Mouse (Mus musculus) CH12.LX (cell line): Measurements from ENCODE around the gene Gapdhs. TPM values are rescaled to one million over a fixed set of nuclear protein-coding genes. Genes with fewer than 3 reads are reported as not detected.

Experiments used
- DNase-seq: peaks from one replicate; pipeline ENCODE4 v3.0.0-alpha.2; 2013; ENCODE audit errors: extremely low read depth
- H3K27ac ChIP-seq: 2 replicates; pipeline ENCODE4 v1.5.1; 2012; ENCODE audit warnings: low read depth, mild to moderate bottlenecking, control low read depth, moderate library complexity; ENCODE audit not compliant: insufficient read depth
- H3K27me3 ChIP-seq: replicated peaks from 2 replicates; pipeline ENCODE3; 2012; ENCODE audit warnings: inconsistent platforms
- H3K36me3 ChIP-seq, 2 experiments: replicated peaks in 1 of 2; 2 replicates each; pipeline versions ENCODE3 to v1.6.1; 2012; ENCODE audit warnings: inconsistent platforms in 1 of 2, low read length in 1 of 2, mild to moderate bottlenecking in 1 of 2, mixed read lengths in 1 of 2, moderate library complexity in 1 of 2; ENCODE audit not compliant: control insufficient read depth in 1 of 2, insufficient read depth in 1 of 2
- H3K4me1 ChIP-seq, 2 experiments: 2 replicates each; pipeline ENCODE4 v1.6.1; 2012; ENCODE audit warnings: inconsistent platforms in 1 of 2, moderate library complexity in 1 of 2; ENCODE audit not compliant: insufficient read depth in 2 of 2, control insufficient read depth in 1 of 2
- H3K4me2 ChIP-seq: 2 replicates; pipeline ENCODE4 v1.6.1; 2012; ENCODE audit warnings: low read depth, mild to moderate bottlenecking, control low read depth; ENCODE audit not compliant: poor library complexity, insufficient read depth, severe bottlenecking
- H3K4me3 ChIP-seq, 3 experiments: fragments of 150-350 bp in 1 of 3; sonication (generic) in 1 of 3; replicated peaks in 1 of 3; 2 replicates each; pipeline versions ENCODE3 to v1.5.1; 2011 to 2012; ENCODE audit warnings: low read depth in 2 of 3, low read length in 2 of 3, mild to moderate bottlenecking in 2 of 3, moderate library complexity in 2 of 3, control low read depth in 1 of 3, improper control_type of control experiment in 1 of 3, inconsistent platforms in 1 of 3, mixed read lengths in 1 of 3; ENCODE audit not compliant: poor library complexity in 1 of 3
- H3K79me2 ChIP-seq: replicated peaks from 2 replicates; pipeline ENCODE4 v1.6.1; 2012; ENCODE audit warnings: mild to moderate bottlenecking, moderate library complexity; ENCODE audit not compliant: control insufficient read depth, poor library complexity, insufficient read depth, severe bottlenecking; ENCODE audit errors: extremely low read depth
- H3K9ac ChIP-seq: 2 replicates; pipeline ENCODE4 v1.6.1; 2012; ENCODE audit warnings: low read depth, mild to moderate bottlenecking, control low read depth, moderate library complexity; ENCODE audit not compliant: insufficient read depth
- H3K9me3 ChIP-seq: replicated peaks from 2 replicates; pipeline ENCODE3; 2012; ENCODE audit warnings: low read length, inconsistent platforms, mixed read lengths
- BHLHE40 ChIP-seq: IDR thresholded peaks from 2 replicates; pipeline ENCODE4 v1.6.1; 2011; ENCODE audit warnings: mild to moderate bottlenecking, low read depth, low read length, improper control_type of control experiment
- CHD1 ChIP-seq: IDR thresholded peaks from 2 replicates; pipeline ENCODE4 v1.6.1; 2012; ENCODE audit warnings: low read depth, low read length, improper control_type of control experiment, inconsistent platforms
- ELF1 ChIP-seq: IDR thresholded peaks from 2 replicates; pipeline ENCODE4 v1.6.1; 2014; ENCODE audit warnings: low read depth, mild to moderate bottlenecking, inconsistent platforms, low read length, improper control_type of control experiment
- EP300 ChIP-seq: IDR thresholded peaks from 2 replicates; pipeline ENCODE4 v1.6.1; 2011; ENCODE audit warnings: low read length, improper control_type of control experiment
- HCFC1 ChIP-seq: IDR thresholded peaks from 2 replicates; pipeline ENCODE4 v1.6.1; 2012; ENCODE audit warnings: low read depth, mild to moderate bottlenecking, inconsistent platforms, low read length, improper control_type of control experiment
- JUND ChIP-seq: conservative IDR thresholded peaks from 2 replicates; pipeline ENCODE4 v1.6.1; 2011; ENCODE audit warnings: low read depth, low read length, improper control_type of control experiment
- MAFK ChIP-seq: IDR thresholded peaks from 2 replicates; pipeline ENCODE4 v1.6.1; 2011; ENCODE audit warnings: low read length, improper control_type of control experiment; ENCODE audit not compliant: insufficient replicate concordance
- MAZ ChIP-seq: IDR thresholded peaks from 2 replicates; pipeline ENCODE4 v1.6.1; 2012; ENCODE audit warnings: low read depth, mild to moderate bottlenecking, inconsistent platforms, low read length, improper control_type of control experiment, moderate library complexity
- MYC ChIP-seq: IDR thresholded peaks from 2 replicates; pipeline ENCODE4 v1.6.1; 2011; ENCODE audit warnings: low read depth, mild to moderate bottlenecking, improper control_type of control experiment, low read length
- NELFE ChIP-seq: IDR thresholded peaks from 2 replicates; pipeline ENCODE4 v1.6.1; 2011; ENCODE audit warnings: low read depth, low read length, improper control_type of control experiment
- PAX5 ChIP-seq: IDR thresholded peaks from 2 replicates; pipeline ENCODE4 v1.6.1; 2012; ENCODE audit warnings: low read length, inconsistent platforms, mixed read lengths
- POLR2AphosphoS2 ChIP-seq: IDR thresholded peaks from 2 replicates; pipeline ENCODE4 v1.6.1; 2011; ENCODE audit warnings: low read depth, low read length, improper control_type of control experiment
- RAD21 ChIP-seq: IDR thresholded peaks from 2 replicates; pipeline ENCODE4 v1.6.1; 2011; ENCODE audit warnings: low read depth, mild to moderate bottlenecking, low read length, improper control_type of control experiment, moderate library complexity
- RCOR1 ChIP-seq: conservative IDR thresholded peaks from 2 replicates; pipeline ENCODE4 v1.6.1; 2012; ENCODE audit warnings: low read depth, mild to moderate bottlenecking, inconsistent platforms, low read length, improper control_type of control experiment
- SMC3 ChIP-seq: IDR thresholded peaks from 2 replicates; pipeline ENCODE4 v1.6.1; 2011; ENCODE audit warnings: low read depth, low read length, improper control_type of control experiment
- TCF12 ChIP-seq: IDR thresholded peaks from 2 replicates; pipeline ENCODE4 v1.6.1; 2014; ENCODE audit warnings: low read depth, mild to moderate bottlenecking, inconsistent platforms, low read length, improper control_type of control experiment
- UBTF ChIP-seq: IDR thresholded peaks from 2 replicates; pipeline ENCODE4 v1.6.1; 2012; ENCODE audit warnings: low read depth, mild to moderate bottlenecking, inconsistent platforms, low read length, improper control_type of control experiment, moderate library complexity
- USF1 ChIP-seq: IDR thresholded peaks from 2 replicates; pipeline ENCODE4 v1.6.1; 2014; ENCODE audit warnings: low read depth, mild to moderate bottlenecking, inconsistent platforms, low read length, improper control_type of control experiment
- ZC3H11A ChIP-seq: IDR thresholded peaks from 2 replicates; pipeline ENCODE4 v1.6.1; 2012; ENCODE audit warnings: low read depth, mild to moderate bottlenecking, inconsistent platforms, low read length, improper control_type of control experiment
- ZMIZ1 ChIP-seq: IDR thresholded peaks from 2 replicates; pipeline ENCODE4 v1.6.1; 2012; ENCODE audit warnings: low read depth, mild to moderate bottlenecking, inconsistent platforms, low read length, improper control_type of control experiment
- dilution Hi-C: fragments of 300-500 bp; cut with MboI; formaldehyde crosslinking; loops from 2 replicates; pipeline ENCODE4 v1.14.3; 2020; ENCODE audit warnings: low sequenced_read_pairs; ENCODE audit not compliant: extremely low pct_unique_long_range_greater_than_20kb, extremely low pct_ligation_motif_present
- in situ Hi-C: fragments of 300-500 bp; cut with MboI; formaldehyde crosslinking; loops from 3 replicates; pipeline ENCODE4 v1.14.3; 2019; ENCODE audit warnings: low sequenced_read_pairs, low pct_ligation_motif_present, low pct_unique_long_range_greater_than_20kb, mixed read lengths
- polyA plus RNA-seq: library from polyadenylated mRNA; unstranded; fragments of >175 nt; gene quantifications from 2 replicates; pipeline ENCODE4 v1.2.1, GENCODE M21; 2012; ENCODE audit warnings: low read depth; ENCODE audit not compliant: insufficient read length
- total RNA-seq, 2 experiments: library from RNA; depleted of rRNA; stranded (reverse); fragments of 300-350 nt in 1 of 2; fragments of >200 nt in 1 of 2; gene quantifications; 2 replicates each; pipeline ENCODE4 v1.2.3; 2012 to 2014

The Gapdhs gene
- total and polyA plus RNA-seq, 3 experiments: 0.89 to 1.7 TPM; not detected in 1

DNA sequence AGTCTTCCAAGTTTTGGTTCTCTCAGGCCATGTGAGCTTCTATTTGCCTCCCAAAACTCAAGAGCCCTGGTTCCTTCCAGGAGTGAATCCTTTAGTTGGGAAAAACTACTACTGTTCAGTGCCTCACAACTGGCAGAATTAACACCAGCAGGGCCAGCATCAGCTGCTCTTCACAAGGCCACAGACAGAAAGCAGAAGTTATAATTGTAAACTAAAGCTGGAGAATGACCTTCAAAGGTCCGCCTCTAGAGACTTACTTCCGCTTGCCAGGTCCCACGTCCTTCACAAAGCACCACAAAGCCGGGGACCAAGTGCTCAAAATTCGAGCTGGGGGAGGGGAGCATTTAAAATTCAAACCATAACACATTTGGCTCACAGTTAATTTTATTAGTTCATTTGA, 45.4 kb downstream of the Gapdhs start:
- 0 out of 2 replicates have a peak, but pooled peaks have one; percentile 7 for TF ChIP-seq EP300
- peak; percentile 15; the same call in 1 of the 2 replicates for TF ChIP-seq NELFE
- peak; percentile 48 for TF ChIP-seq ELF1
- TF ChIP-seq MYC: no peak
- no peak for TF ChIP-seq PAX5
- TF ChIP-seq ZMIZ1: no peak
- TF ChIP-seq POLR2AphosphoS2: no peak
- Histone ChIP-seq H3K4me2 (peak overlapping the region; percentile 94), H3K9ac (peak overlapping the region; percentile 35), H3K4me3 (peak overlapping the region in 1 of 3 experiments; percentile 37), H3K36me3 (no peaks in the 10 kb centered on the region), H3K9me3 (no peaks in the 10 kb centered on the region), H3K27ac (no peak overlapping the region), H3K4me1 (peaks cover 2 to 21% of the 10 kb centered on the region in 2 experiments; a peak in 3 of 4 replicates), H3K79me2 (no peaks in the 10 kb centered on the region), H3K27me3 (no peaks in the 10 kb centered on the region)
- peak; percentile 61 for DNase-seq
- in situ Hi-C loops (no loop called here), dilution Hi-C loops (no loop called here)

- Histone ChIP-seq H3K36me3 (no peaks in the 10 kb centered on the region), H3K79me2 (no peaks in the 10 kb centered on the region), H3K4me2 (no peak overlapping the region), H3K9me3 (no peaks in the 10 kb centered on the region), H3K4me1 (no peaks in the 10 kb centered on the region), H3K27ac (no peak overlapping the region), H3K4me3 (no peak overlapping the region), H3K27me3 (peaks cover 2% of the 10 kb centered on the region), H3K9ac (no peak overlapping the region)
- in situ Hi-C loops: no loop called here
- dilution Hi-C loops: no loop called here
- no peak for TF ChIP-seq RAD21
- TF ChIP-seq UBTF: no peak
- no peak for TF ChIP-seq CHD1
- DNase-seq: no peak
Measured at GRCm38 (mm10) chr7:30688325-30688724, 55.2 kb downstream of the Gapdhs start.

DNA sequence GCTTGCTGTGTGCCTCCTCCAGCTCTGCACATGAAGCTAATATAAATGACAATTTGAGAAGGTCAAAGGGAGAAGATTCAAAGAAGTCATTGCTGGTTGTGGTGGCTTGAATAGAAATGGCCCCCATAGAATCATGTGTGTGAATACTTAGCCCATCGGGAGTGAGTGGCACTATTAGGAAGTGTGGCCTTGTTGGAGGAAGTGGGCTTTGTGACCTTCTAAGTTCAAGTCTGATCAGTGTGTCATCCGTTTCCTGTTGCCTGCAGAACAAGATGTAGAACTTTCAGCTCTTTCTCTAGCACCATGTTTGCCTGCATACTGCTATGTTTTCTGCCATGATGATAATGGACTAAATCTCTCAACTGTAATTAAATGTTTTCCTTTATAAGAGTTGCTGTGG, 60.1 kb downstream of the Gapdhs start:
- no peaks in the 10 kb centered on the region for H3K4me1 ChIP-seq
- H3K36me3 ChIP-seq: no peaks in the 10 kb centered on the region
- no peaks in the 10 kb centered on the region for H3K79me2 ChIP-seq
- DNase-seq: no peak
- dilution Hi-C loops (no loop called here), in situ Hi-C loops (no loop called here)
- no peak overlapping the region for H3K4me3 ChIP-seq
- no peak overlapping the region for H3K4me2 ChIP-seq
- H3K9me3 ChIP-seq: no peaks in the 10 kb centered on the region
- no peak for TF ChIP-seq MAFK
- TF ChIP-seq ZC3H11A: no peak
- TF ChIP-seq USF1: no peak
- no peak for TF ChIP-seq UBTF
- no peak for TF ChIP-seq RCOR1
- no peak for TF ChIP-seq HCFC1
- no peak for TF ChIP-seq RAD21
- no peak for TF ChIP-seq JUND
- TF ChIP-seq MAZ: no peak
- no peak for TF ChIP-seq SMC3
- TF ChIP-seq TCF12: no peak
- no peak for TF ChIP-seq BHLHE40
- H3K27ac ChIP-seq: no peak overlapping the region
- no peak overlapping the region for H3K9ac ChIP-seq
- H3K27me3 ChIP-seq: peaks cover 8% of the 10 kb centered on the region
